Mouse (Mus musculus): ENCODE measurements around the gene Tnks1bp1.

- TF ChIP-seq NANOG (IDR thresholded peaks at IDR 0.05; ENCODE audit: borderline replicate concordance, low read length) (no peak), CTCF (conservative IDR thresholded peaks at IDR 0.05; ENCODE audit: low read length) (no peak)
Observed at GRCm38 (mm10) chr2:85037047-85038026, 10.5 kb upstream of the Tnks1bp1 start, which contains the start of the genes Ssrp1 and P2rx3.
